8 mouse cellular contexts compared by ENCODE assay signal in the genomic region with DNA sequence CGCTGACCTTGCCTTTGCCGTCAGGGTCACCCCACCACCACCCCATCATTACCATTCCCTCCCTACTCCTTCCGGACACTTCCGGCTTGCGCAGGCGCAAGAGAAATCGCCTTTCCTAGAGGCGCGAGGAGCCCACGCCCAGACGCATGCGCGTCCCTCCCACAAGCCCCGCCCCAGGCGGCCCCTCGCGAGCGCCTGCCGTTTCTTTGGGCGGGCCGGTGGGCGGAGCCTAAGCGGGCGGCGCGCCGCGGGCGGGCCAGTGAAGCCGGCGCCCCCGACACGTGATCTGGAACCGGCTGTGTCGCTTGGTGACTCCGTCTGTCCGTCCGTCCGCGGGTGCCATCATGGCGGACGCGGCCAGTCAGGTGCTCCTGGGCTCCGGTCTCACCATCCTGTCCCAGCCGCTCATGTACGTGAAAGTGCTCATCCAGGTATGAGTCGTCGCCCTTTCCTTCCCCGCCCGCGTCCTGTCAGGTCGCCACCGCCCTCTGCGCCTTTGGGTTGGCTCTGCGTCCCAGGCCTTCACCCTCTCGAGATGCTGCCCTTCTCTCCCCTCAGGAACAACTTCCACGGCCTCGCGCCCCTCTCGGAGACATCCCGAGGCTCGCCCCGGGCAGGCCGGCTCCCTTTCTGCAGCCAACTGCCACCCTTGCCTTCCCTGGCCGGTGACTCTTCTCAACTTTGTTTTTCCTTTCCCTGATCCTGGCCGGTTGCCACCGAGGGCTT. TPM values are rescaled to one million over a fixed set of nuclear protein-coding genes. Genes with fewer than 3 reads are reported as not detected.
DNase-seq lines count a peak whose midpoint lies in the region; ATAC-seq and TF ChIP-seq lines count a peak whose summit lies in the region.

Gene Mtch2 (plus strand): TSS at position 201 of the 726 bp plus-strand sequence.

- TF ChIP-seq CTCF in cortical plate, adult 2 months (IDR thresholded peaks at IDR 0.05; ENCODE audit: extremely low read depth, insufficient read depth, low read length), result no peak

- peak; percentile 86 for ATAC-seq in activated CD4-positive, CD25-positive, alpha-beta regulatory T cell, adult 4 months

- H3K27me3 ChIP-seq in megakaryocyte, embryonic 14.5 days (replicated peaks), result no peaks in the 10 kb centered on the region

- peak; percentile 97 to 99 for DNase-seq in gastrocnemius, adult 8-10 months (ENCODE audit: low spot score in 2 of 2)
- peak; percentile 89 for DNase-seq in hindlimb bud, embryonic 11.5 days (ENCODE audit: extremely low spot score, low read depth, low spot score)
- peak; percentile 95 to 98 for DNase-seq in left cerebral cortex, adult 8-10 months (ENCODE audit: low spot score in 2 of 2)
- DNase-seq in right cerebral cortex, postnatal 10 days (ENCODE audit: low spot score in 2 of 2), result peak; percentile 98 to 99
- DNase-seq in urinary bladder, postnatal 25 days (ENCODE audit: low spot score), result peak; percentile 99

- TF ChIP-seq POLR2A in cortical plate, adult 2 months (IDR thresholded peaks at IDR 0.05; ENCODE audit: extremely low read depth, insufficient read depth, low read length), result peak; percentile 98

- H3K36me3 ChIP-seq in megakaryocyte, embryonic 14.5 days (replicated peaks; ENCODE audit: low read length), result peaks cover 31% of the 10 kb centered on the region

- H3K4me3 ChIP-seq in cortical plate, adult 2 months (ENCODE audit: insufficient read depth, low read length), result peak within 1 kb of the TSS; percentile 87
- H3K4me3 ChIP-seq in megakaryocyte, embryonic 14.5 days (replicated peaks), result peak within 1 kb of the TSS; percentile 100

- peaks cover under 1% of the 10 kb centered on the region; the same call in 1 of the 2 replicates for H3K9me3 ChIP-seq in megakaryocyte, embryonic 14.5 days

- H3K27ac ChIP-seq in cortical plate, adult 2 months (ENCODE audit: insufficient read depth, low read length), result peak within 1 kb of the TSS; percentile 89

- peaks cover 3% of the 10 kb centered on the region; the same call in 1 of the 2 replicates for H3K4me1 ChIP-seq in cortical plate, adult 2 months (ENCODE audit: control insufficient read depth, insufficient read depth, low read length)
- H3K4me1 ChIP-seq in megakaryocyte, embryonic 14.5 days, result peaks cover 33% of the 10 kb centered on the region

RNA-seq across cellular contexts. Expression of gene Mtch2, which starts in this region (rescaled TPM):
- polyA plus RNA-seq in activated CD4-positive, CD25-positive, alpha-beta regulatory T cell, adult 4 months (2017; shearing (Covaris generic)), result 100 to 1,000 TPM; 116 to 122 TPM
- 135 and 140 TPM in 2 replicates for polyA plus RNA-seq in cortical plate, adult 2 months (2012; rRNA removed)
- 100 to 1,000 TPM; 151 to 157 (median 154) TPM for total RNA-seq in gastrocnemius, adult 8-10 months (2022)
- 100 to 1,000 TPM in 3 of 4 experiments, 10 to 100 TPM in 1; 99.3 to 117 (median 109) TPM for total RNA-seq in left cerebral cortex, adult 8-10 months (2022)
- polyA plus RNA-seq in megakaryocyte, embryonic 14.5 days (2012; ENCODE audit: insufficient read depth, low replicate concordance), result 6.1 and 10.1 TPM in 2 replicates

Comparison
In these comparisons a context has a peak if more than half of its experiments do, and no peak if none do; other contexts are left out.
1. Peak in every context shown above with its lines: DNase-seq, ATAC-seq, H3K4me3 ChIP-seq and H3K27ac ChIP-seq.
2. RNA of gene Mtch2 (polyA plus RNA-seq): 135 to 140 TPM in cortical plate, adult 2 months and 116 to 122 TPM in activated CD4-positive, CD25-positive, alpha-beta regulatory T cell, adult 4 months; 6.1 to 10.1 TPM in megakaryocyte, embryonic 14.5 days; every median in the first group is over 10 times any median in the second.